Mouse (Mus musculus): ENCODE data around the gene Muc5ac. TPM values are rescaled to one million over a fixed set of nuclear protein-coding genes. Genes with fewer than 3 reads are reported as not detected.
"Not testable (repeated sequence)": the region's sequence is repeated elsewhere in the genome, so short reads cannot be mapped to it uniquely, and the experiment has no call there.

The Muc5ac gene
- polyA plus RNA-seq (2012; rRNA removed): 0.03 and 0.15 TPM in 2 replicates

GRCm38 (mm10) chr7:141788677-141789452, at the start of gene Muc5ac:
Muc5ac (plus strand) TSS chr7:141788972.
- DNase-seq (ENCODE audit: low read depth, low spot score): no peak
- WGBS: 63% methylated on average over 6 of the region's 6 CpGs

- no peak for DNase-seq (ENCODE audit: low read depth, low spot score)
- WGBS: 72% methylated on average over 7 of the region's 7 CpGs
Measured at GRCm38 (mm10) chr7:141747451-141748100, 41.2 kb upstream of the Muc5ac start.

DNA sequence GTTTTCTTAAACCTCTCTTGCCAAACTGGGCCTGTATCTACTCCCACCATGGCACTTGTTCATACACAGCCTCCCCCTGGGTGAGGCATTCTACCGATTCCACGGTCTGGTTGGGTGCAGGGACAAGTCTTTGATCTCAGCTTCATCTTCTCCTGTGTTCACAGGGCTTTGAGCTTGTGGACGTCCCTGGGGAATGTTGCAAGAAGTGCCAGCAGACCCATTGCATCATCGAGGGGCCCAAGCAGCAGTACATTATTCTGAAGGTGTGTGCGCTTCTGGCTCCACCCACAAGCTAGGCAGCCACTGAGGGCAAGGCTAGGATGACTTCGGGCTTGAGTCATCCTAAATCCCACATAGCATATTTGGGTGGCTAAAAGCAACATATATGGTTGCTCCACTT, 36.3 kb upstream of the Muc5ac start:
- 54% methylated on average over 6 of the region's 6 CpGs for WGBS
- no peak for DNase-seq (ENCODE audit: low read depth, low spot score)

DNA sequence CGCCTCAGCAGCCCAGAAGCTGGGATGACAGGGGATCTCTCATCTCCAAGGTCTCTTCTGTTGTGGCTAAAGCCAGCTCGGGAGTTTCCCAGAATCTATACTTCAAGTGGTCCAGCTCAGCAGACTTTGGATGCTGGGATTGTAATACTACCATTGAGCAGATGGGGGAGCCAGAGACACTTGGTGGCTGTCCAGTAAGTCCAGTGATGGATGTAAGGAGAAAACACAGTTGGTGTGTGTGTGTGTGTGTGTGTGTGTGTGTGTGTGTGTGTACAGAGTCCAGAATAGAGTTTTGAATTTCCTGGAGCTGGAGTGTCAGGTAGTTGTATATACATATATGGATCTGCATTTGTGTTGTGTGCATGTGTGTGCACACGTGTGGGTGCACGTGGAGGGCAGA, 32.9 kb upstream of the Muc5ac start:
- WGBS: 46% methylated on average over 4 of the region's 4 CpGs
- DNase-seq (ENCODE audit: low read depth, low spot score): peak; percentile 42

GRCm38 (mm10) chr7:141758291-141758690, 30.5 kb upstream of the Muc5ac start:
- DNase-seq (ENCODE audit: low read depth, low spot score): no peak
- 53% methylated on average over 4 of the region's 4 CpGs for WGBS

DNA sequence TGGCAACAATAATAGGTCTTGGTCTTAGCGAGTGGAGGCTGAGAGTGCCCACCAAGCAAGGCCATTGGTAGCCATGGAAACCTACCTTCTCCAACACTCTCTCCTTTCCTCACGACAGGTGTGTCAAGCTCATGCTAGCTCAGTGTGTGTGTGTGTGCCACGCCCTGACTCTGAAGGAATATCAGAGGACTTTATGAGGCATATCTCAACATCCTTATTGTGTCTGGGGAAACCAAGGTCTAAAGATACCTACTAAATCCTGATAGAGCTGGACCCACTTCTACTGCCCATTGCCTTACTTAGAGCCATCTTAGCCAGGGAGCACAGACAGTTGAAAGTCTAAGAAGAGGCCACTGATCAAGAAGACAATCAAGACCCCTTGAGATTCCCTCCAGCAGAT, 18.3 kb upstream of the Muc5ac start:
- no peak for DNase-seq (ENCODE audit: low read depth, low spot score)
- WGBS: 38% methylated on average over 3 of the region's 3 CpGs

DNA sequence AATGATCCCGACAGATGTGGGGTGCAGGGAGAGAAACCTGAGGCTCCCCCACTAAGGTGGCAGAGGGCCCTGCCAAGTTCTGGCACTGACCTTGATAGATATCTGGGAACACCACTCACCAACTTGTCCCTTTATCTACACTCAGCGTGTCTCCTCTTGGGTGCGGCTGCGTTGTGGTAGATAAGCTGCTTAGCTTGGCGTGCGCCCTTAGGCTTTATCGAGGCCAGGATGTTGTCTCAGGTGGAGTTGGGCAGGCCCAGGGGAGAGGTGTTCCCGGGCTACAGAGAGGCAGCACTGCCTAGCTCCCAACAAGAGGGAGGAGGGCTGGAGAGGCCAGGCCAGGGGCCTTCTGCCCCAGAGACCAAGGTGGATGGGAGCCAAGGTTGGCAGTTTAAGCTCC, 17.8 kb upstream of the Muc5ac start:
- no peak for DNase-seq (ENCODE audit: low read depth, low spot score)
- WGBS: 30% methylated on average over 8 of the region's 8 CpGs

- 55% methylated on average over 1 of the region's 1 CpGs for whole genome bisulfite sequencing
- DNase-seq (ENCODE audit: low read depth, low spot score): no peak
Measured at GRCm38 (mm10) chr7:141772058-141772557, 16.7 kb upstream of the Muc5ac start.

- WGBS: 94% methylated on average over 2 of the region's 2 CpGs
- no peak for DNase-seq (ENCODE audit: low read depth, low spot score)
Measured at GRCm38 (mm10) chr7:141774855-141775254, 13.9 kb upstream of the Muc5ac start.

GRCm38 (mm10) chr7:141776199-141776598, 12.6 kb upstream of the Muc5ac start:
- DNase-seq (ENCODE audit: low read depth, low spot score): no peak
- WGBS: 85% methylated on average over 5 of the region's 5 CpGs

DNA sequence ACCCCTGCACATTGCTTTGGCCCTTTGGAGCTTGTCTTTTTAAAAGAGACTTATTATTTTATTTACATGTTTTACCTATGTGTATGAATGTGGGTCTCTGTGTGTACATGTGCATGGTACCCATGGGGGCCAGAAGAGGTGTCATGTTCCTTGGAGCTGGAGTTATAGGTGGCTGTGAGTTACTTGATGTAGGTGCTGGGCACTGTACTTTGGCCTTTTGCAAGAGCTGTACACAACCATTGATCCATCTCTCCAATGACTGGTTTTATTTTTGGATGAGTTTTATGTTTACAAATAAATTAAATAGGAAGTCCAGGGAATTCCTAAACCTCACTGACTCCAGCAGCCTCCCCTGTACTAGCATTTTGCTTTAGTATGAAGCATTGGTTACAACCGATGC, 5.5 kb downstream of the Muc5ac start:
- whole genome bisulfite sequencing: 94% methylated on average over 1 of the region's 1 CpGs
- no peak for DNase-seq (ENCODE audit: low read depth, low spot score)

- 83% methylated on average over 7 of the region's 7 CpGs for WGBS
- no peak for DNase-seq (ENCODE audit: low read depth, low spot score)
Measured at GRCm38 (mm10) chr7:141803206-141803605, 14.4 kb downstream of the Muc5ac start.

GRCm38 (mm10) chr7:141805384-141805783, 16.6 kb downstream of the Muc5ac start:
- no peak for DNase-seq (ENCODE audit: low read depth, low spot score)
- 88% methylated on average over 7 of the region's 7 CpGs for WGBS

DNA sequence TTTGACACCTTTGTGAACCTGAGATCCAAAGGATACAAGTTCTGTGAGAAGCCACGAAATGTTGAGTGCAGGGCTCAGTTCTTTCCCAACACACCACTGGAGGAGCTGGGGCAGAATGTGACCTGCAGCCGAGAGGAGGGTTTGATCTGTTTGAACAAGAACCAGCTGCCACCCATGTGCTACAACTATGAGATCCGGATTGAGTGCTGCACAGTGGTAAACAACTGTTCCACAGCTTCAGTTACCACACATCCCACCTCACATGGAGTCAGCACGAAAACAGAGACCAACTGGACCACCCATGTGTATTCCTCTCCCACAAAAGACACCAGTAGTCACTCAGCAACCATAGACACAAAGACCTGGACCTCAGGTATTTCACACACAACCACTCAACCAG, 19.1 kb downstream of the Muc5ac start:
- not testable (repeated sequence) for DNase-seq (ENCODE audit: low read depth, low spot score)
- WGBS: no CpG with 5 or more reads among the region's 4 CpGs

GRCm38 (mm10) chr7:141809933-141810332, 21.2 kb downstream of the Muc5ac start:
- DNase-seq (ENCODE audit: low read depth, low spot score): not testable (repeated sequence)
- no CpG with 5 or more reads among the region's 4 CpGs for WGBS

DNA sequence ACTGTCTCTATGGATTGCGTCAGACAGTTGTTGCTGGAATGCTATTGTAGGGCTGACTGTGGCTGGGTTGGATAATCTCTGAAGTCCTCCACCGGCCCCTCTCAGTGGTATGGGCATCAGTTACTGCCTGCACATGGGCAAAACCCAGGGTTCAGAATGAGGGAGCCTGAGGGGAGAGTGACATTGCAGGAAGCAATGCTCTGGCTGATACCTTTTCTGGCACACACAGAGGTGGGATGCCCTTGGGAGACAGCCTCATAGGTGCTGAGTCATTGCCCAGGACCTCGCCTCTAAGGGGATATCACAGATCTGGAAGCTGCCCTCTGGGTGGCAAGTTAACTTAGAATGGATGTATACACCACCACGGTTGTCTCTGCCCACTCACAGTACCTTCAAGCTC, 24.5 kb downstream of the Muc5ac start:
- WGBS: 61% methylated on average over 4 of the region's 4 CpGs
- DNase-seq (ENCODE audit: low read depth, low spot score): no peak

- 42% methylated on average over 4 of the region's 4 CpGs for WGBS
- DNase-seq (ENCODE audit: low read depth, low spot score): no peak
Measured at GRCm38 (mm10) chr7:141815361-141815760, 26.6 kb downstream of the Muc5ac start.

DNA sequence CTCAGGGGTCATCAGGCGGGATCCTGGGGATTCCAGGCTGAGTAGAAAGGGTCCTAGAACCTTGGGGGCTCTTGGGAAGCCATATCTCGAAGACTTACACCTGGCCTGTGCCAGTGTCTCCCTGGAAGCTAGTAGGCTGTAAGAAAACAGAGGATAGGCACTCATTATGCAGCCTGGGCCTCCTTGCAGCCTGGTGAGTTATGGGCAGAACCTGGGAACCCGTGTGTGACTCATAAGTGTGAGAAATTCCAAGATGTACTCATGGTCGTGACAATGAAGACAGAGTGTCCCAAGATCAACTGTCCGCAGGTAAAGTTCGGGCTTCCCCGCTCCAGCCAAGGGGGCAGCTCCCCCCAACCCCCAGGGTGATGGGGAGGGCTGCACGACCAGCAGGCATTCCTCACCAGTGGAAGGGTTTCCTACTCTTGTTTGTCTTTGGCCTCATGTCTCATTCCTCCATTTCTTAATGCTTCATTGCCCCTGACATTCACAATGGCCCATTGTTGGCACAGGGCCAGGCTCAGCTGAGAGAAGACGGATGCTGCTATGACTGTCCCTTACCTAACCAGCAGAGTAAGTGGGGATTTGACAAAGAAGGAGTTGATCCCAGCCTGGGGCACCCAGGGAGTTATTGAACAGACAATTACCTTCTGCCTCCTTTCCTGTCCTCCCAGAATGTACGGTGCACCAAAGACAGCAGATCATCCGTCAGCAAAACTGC, 28.7 kb downstream of the Muc5ac start:
- no peak for DNase-seq (ENCODE audit: low read depth, low spot score)

DNA sequence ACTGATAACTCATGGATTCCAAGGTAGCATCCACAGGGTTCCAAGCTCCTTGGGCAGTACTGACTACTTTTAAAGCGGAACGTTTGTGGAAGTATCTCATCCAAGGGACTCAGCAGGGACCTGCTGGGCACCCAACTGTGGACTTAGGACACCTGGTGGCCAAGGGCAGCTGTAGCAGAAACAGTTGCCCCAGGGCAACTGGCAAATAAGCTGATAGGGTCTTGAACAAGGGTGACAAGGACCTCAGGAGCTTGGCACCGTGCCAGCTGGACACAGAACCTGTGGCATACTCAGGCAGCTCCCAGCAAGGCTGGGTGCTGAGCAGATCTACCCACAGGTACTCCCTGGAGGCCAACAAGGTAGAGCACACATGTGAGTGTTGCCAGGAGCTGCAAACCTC, 29.5 kb downstream of the Muc5ac start:
- no peak for DNase-seq (ENCODE audit: low read depth, low spot score)
- 63% methylated on average over 3 of the region's 3 CpGs for WGBS

More for the DNA sequence above, 28.7 kb downstream of the Muc5ac start:
- 62% methylated on average over 11 of the region's 11 CpGs for WGBS

DNA sequence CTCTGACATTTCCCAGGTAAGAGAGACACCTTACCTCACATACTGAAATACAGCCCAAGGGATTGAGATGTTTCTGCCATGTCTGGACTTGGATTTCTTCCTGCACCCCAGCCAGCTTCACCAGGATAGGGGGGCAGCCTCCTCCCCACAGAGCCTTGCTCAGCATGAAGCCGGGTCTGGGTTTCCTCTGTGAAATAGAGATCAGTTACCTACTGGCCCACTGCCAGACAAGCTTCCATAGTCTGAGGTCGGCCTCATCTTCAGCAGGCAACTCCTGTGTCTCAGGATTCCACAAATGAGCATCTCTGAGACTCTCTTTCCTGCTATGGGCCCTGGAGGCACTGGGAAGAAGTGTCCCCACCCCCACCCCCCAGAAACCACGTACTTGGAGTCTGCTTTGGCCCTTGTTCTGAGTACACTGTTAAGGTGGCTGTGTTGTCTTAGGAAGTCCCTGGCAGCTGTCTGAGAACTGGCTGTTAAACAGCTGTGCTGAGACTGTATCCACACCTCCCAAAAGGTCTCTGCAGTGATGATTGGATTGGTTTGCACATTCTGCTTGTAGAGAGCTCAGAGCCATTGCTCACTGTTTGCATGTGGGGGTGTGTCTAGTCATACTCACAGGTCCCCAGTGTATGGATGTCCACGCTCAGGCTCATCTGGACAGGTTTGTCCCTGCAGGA, 34.0 kb downstream of the Muc5ac start:
- no peak for DNase-seq (ENCODE audit: low read depth, low spot score)
- WGBS: 28% methylated on average over 4 of the region's 4 CpGs
